Mouse (Mus musculus) spleen, postnatal 10 days (tissue): ENCODE measurements at regions not wholly inside any gene's neighbourhood (a gene's known extent, or its start where the extent isn't known, plus 50 kb on each side); places are given as distances from the start of the nearest gene placed in this dataset.

Experiments used
- DNase-seq, 2 experiments: peaks; one replicate each; pipeline ENCODE4 v3.0.0; 2021 to 2022; ENCODE audit warnings: low spot score in 2 of 2

DNA sequence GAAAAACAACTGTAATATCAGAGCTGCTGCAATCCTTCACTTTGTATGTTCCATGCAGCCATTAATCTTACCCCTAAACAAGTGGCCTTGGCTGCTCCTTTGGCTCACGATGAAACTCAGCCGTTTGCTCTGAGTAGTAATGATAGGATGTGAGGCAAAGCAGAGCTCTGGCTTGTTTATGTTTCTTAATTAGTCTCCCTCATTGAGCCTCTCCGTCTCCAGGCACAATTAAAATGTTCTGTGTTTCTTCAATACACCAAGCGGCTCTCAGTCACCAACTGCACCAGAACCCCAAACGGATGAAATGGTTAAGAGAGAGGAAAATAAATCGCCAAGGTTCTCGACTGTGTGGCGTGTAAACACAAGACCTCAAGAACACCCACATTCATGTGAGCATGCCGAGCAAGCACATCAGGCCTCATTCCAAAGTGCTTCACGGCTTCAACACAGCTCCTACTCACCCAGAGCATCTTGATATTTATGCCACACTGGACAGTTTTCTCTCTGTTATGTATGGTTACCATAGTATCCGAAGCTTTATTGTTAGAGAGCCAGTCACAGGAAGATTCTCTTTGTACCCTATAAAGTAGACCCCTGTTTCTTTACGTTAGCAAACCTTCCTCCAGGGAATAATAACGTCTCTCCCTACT, 280.4 kb downstream of the Lyplal1 start:
- DNase-seq: no peak

- DNase-seq: no peak
Observed at GRCm38 (mm10) chr1:185842481-185842880, 274.6 kb downstream of the Lyplal1 start.

DNA sequence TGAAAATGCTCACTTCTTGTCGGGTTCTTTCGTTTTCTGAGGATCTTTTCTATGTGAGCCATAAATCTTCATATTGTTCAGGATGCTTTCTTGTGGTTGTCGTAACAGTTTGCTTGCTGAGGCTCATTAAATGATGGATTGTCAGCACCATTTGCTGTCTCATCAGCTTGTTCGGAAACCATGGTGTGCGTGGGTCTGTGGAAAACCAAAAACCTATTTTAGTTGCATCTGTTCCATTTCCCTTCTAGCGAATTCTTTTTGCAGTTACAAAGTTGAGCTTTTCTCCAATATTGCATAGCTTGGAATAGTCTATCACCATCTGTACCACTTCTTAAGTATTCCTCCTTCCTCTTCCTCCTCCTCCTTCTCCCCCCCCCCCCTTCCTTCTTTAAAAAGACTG, 269.9 kb downstream of the Lyplal1 start:
- DNase-seq: no peak

DNA sequence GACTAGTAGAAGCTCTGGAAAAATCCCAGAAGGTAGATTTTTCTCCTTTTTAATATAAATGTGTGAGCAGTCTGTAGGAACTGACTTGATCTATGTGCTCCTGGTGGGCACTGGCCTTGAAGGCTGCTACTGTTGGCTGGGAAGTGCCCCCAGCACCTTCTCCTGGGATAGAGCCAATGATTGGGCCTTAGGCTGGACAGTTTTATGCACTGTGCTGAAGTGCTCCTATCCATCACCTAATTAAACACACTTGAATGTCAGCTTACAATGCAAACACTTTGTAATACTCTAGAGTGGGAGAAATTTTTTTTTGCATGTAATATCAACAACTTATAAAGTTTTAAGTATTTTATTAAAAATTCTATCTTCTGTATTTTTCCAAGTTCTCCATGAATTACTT, 266.5 kb downstream of the Lyplal1 start:
- DNase-seq: no peak

- DNase-seq: no peak
Observed at GRCm38 (mm10) chr1:185851262-185851893, 265.7 kb downstream of the Lyplal1 start.

DNA sequence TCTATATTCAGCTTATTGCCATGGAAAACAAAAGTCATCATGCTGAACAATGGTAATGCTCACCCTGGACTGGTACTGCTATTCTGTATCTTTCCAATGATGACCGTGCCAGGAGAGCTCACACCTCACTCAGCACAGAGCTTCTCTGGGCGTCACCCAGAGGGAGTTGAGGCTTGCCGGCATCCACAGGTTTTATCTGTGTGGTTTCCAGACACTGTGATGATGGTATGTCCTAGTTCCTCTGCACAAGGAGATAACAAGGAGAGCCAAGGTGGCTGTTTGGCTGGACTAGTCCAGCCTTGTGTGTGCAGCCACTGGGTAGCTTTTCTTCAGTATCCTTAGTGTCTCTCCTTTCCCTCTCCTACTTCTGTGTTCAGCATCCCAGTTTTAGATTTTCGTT, 255.4 kb downstream of the Lyplal1 start:
- DNase-seq: no peak

DNA sequence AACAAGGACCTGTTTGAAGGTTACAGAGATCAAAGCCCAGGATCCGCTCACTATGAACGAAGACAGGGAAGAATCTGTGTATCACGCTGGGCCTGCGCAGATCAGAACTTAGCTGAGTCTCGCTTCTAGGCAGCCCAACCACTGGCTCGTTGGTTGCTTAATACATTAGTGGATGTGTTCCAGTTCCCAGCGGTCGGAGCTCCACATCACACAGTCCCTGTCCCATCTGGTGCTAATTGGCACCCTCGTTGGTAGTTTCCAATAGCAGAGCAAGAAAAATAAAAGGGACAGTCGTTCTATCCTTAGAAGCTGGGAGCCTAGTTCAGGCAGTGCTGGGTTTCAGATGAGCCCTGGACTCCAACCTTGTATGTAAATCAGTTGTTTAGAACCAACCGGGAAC, 251.2 kb downstream of the Lyplal1 start:
- no peak for DNase-seq

DNA sequence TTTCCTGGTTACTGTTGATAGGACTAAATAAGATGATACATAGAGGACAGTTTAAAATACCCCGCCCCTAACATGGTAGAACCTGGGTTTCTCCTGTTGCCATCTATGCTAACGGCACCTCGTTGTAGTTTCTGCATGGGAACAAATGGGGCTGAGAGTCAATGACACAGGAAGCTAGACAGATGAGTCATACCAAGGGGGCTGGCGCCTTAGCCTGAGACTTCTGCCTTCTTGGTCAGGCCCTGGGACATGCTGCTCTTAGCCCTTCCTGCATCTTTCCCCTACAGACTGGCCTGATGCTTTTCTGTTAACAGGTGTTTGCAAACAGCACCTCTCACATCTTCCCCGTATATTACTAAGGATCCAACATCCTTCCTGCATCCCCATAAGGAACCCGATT, 250.5 kb downstream of the Lyplal1 start:
- DNase-seq: no peak

DNA sequence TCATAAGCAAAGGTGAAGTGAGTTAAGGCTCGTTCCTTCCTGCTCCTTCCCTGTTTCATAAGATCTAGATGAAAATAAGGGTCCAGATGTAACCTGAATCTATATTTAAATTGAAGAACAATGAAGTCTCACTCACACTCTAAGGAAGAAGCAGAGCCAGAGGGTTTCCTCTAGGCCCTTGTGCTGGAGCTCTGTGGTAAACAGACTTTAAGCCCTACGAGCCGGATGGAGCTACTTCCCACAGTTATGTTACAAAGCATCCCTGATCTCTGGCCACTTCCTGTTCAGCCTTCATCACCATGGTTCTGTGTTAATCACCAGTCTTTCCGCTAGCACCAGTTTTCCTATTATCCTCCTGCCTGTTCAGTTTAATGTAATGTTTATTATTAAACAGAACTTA, 250.1 kb downstream of the Lyplal1 start:
- no peak for DNase-seq

DNA sequence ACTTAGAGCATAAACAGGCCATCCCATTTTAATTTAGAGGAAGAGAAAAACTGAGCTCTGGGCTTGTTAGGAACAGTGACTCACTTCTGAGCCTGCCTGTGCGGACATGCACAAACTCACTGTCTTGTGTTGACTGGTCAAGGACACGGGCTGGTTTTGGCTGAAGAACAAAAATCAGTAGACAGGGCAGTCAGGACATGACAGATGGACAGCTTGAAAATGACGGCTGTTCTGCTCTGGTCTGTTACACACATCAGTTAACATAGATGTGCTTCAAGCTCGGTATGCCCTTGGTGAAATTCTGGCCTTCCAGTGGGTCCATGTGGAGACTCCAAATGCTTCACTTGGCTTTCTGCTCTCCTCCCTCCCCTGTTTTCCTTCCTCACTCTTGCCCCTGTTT, 248.4 kb downstream of the Lyplal1 start:
- no peak for DNase-seq

GRCm38 (mm10) chr1:185887031-185887430, 230.1 kb downstream of the Lyplal1 start:
- no peak for DNase-seq

DNA sequence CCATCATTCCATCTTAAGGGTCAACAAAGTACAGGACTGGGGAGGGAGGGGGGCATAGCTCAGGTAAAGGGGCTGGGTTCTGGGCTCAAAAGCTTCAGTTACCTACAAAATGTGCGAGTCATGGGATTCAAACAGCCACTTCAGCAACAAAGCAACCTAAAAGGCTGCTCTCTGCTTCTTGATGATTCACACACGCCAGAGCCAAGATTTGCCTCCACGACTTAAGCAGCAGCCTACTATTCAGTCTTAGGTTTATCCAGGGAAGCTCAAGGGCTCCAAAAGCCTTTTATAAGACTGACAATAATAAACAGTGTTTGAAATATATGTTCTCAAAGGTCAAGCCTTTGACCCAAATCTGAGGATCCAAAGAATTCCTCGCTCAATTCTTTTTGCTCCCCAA, 225.3 kb downstream of the Lyplal1 start:
- DNase-seq: no peak

DNA sequence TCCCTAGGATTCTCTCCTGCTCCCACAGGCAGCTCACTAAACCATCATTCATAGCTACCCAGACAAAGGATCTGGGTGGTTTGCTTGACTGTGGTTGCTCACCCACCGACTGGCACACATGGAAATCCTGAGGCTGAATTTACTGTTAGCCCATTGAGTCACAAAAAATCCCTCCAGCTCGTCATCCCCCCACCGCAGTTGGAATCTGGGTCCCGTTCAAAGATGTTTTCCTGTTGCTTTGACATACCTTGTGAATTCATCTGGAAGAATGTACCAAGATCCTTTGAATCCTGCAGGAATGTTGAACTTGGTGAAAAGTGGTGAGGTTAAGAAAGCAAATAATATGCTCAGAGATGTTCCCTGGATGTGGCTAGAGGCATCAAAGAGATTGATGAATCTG, 223.7 kb downstream of the Lyplal1 start:
- DNase-seq: no peak

DNA sequence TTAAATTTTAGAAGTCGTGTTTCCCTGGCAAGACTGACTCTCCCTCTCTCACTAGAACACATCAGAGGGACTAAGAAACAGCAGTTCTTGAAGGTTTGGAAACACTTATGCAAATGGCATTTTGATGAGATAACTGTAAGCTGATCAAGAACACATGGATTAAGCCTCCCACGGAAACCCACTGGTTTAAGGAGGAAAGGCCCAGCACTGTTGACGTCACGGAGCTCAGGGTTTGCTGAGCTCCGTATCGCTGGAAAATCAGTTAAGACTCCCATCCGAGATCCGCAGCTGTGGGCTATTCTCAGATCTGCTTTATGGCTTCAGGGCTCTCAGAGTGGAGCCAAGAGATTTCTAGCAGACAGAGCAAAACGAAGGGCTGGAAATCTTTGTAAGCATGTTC, 218.6 kb downstream of the Lyplal1 start:
- DNase-seq: no peak

GRCm38 (mm10) chr1:185900316-185900715, 216.8 kb downstream of the Lyplal1 start:
- no peak for DNase-seq

DNA sequence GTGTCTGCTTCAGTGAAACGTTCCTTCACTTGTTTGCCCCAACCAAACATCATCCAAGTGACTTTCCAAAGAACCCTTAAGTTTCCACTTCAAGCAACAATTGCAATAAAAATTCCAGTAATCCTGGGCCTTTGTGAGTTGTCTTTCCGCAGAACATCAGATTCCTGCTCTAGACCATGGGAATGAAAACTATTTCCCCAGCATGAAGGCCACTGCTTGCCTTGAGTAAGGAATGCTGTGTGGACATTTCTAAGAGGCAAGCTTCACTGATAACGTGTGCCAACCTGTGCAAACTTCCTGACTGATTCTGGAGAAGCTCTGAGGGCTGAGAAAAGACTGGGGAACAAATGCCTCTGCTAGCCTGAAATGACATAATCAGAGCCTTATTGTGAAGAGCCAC, 214.7 kb downstream of the Lyplal1 start:
- no peak for DNase-seq

- no peak for DNase-seq
Observed at GRCm38 (mm10) chr1:185905666-185906065, 211.4 kb downstream of the Lyplal1 start.

- no peak for DNase-seq
Observed at GRCm38 (mm10) chr1:185915579-185915978, 201.5 kb downstream of the Lyplal1 start.

GRCm38 (mm10) chr1:185918663-185919062, 198.4 kb downstream of the Lyplal1 start:
- no peak for DNase-seq

DNA sequence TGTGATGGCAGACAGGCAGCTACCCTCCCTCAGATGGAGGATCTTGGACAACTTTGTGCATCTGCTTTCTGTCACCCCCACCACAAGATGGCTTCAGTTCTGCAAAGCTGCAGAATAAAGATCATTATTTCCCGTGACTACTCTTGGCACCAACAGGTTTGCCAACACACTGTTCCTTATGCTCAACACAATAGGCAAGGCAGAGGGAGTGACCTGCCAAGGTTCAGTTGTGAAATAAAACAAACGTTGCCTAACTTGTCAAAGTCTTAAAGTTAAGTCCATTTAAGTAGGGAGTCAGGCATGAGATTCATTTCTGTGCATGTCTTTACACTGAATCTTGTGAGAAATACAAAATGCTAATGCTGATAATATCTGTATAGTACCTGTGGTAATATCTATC, 193.4 kb downstream of the Lyplal1 start:
- DNase-seq: no peak

- DNase-seq: no peak
Observed at GRCm38 (mm10) chr1:185929000-185929399, 188.1 kb downstream of the Lyplal1 start.

DNA sequence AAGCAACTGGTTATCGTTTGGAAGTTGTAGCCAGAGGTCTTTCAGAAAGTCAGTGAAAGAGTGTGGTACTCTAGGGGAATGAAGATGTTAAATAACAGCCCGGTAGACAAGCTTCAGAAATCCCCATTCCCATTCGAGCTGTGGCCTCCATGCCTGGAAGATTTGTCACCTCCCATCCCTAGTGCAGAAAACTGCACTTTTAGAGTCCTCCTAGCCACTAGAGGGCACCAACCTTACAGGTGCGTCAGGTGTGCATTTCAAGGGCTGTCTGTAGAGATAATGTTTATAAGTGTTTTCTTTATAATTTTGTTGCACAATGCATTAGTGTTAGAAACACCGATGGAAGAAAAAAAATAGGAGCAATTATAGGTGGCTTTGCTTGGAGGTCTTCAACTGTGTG, 187.3 kb downstream of the Lyplal1 start:
- DNase-seq: no peak

- DNase-seq: no peak
Observed at GRCm38 (mm10) chr1:185933623-185934022, 183.5 kb downstream of the Lyplal1 start.

DNA sequence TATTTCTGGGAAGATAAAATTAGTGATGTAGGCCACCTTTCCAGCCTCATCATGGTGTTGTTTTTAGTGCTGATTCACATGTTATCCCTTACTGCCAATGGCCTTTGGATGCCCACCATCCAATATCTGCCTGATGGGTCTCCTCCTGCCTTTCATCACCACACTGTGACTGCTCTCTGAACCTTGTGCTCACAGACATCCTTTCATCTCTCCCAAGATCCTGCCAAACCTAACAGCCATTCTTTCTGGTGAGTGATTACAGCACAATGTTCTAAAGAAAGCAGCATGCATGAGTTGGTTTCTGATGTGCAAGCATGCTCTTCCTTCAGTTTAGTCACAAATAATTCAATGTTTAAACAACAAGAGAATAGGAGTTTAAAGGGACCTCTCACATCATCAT, 180.1 kb downstream of the Lyplal1 start:
- DNase-seq: no peak
